Mouse (Mus musculus) ES-E14 (cell line): ENCODE measurements at regions not wholly inside any gene's neighbourhood (a gene's known extent, or its start where the extent isn't known, plus 50 kb on each side); places are given as distances from the start of the nearest gene placed in this dataset.

Source experiments
- CHD2 ChIP-seq: IDR thresholded peaks from 2 replicates; pipeline ENCODE4 v1.6.1; 2014; ENCODE audit warnings: mild to moderate bottlenecking, low read depth, low read length, inconsistent platforms
- ZC3H11A ChIP-seq: IDR thresholded peaks from 2 replicates; pipeline ENCODE4 v1.6.1; 2012; ENCODE audit warnings: low read depth, mild to moderate bottlenecking, inconsistent platforms, low read length, borderline replicate concordance

DNA sequence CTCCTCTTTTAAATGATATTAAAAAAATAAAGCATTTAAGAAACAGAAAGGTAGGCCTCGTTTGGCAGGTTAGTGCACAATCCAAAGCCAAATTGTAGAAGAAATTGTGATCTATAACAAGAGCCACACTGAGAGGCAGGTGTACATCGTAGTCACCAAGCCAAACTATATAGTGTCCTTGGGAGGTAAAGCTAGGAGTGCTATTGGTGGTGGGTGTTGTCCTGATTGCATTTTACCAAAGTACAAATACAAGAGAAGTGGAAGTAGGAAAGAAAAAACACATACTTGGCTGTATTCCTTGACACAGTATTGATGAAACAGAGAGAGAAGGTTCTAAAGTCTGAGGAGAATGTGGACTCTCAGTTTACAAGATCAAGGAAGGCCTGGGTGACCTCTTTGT, 178.6 kb downstream of the Tle1 start:
- TF ChIP-seq CHD2, result no peak
- no peak for TF ChIP-seq ZC3H11A
